Mouse (Mus musculus) G1E (cell line): ENCODE data around the gene Upk1a.

ENCODE experiments used
- CTCF ChIP-seq: IDR thresholded peaks from 2 replicates; pipeline ENCODE4 v1.5.1; 2012; ENCODE audit warnings: low read depth, low read length, inconsistent platforms, mixed read lengths
- GATA1 ChIP-seq: IDR thresholded peaks from 2 replicates; pipeline ENCODE4 v1.6.1; 2012; ENCODE audit warnings: borderline replicate concordance, low read length, inconsistent platforms, mixed read lengths
- GATA2 ChIP-seq: IDR thresholded peaks from 2 replicates; pipeline ENCODE4 v1.6.1; 2012; ENCODE audit warnings: low read depth, low read length, inconsistent platforms, borderline replicate concordance
- POLR2AphosphoS5 ChIP-seq: IDR thresholded peaks from 2 replicates; pipeline ENCODE4 v1.6.1; 2012; ENCODE audit warnings: low read depth, low read length, inconsistent platforms; ENCODE audit not compliant: insufficient replicate concordance
- TAL1 ChIP-seq: conservative IDR thresholded peaks from 2 replicates; pipeline ENCODE4 v1.6.1; 2012; ENCODE audit warnings: low read depth, low read length, inconsistent platforms, mixed read lengths

DNA sequence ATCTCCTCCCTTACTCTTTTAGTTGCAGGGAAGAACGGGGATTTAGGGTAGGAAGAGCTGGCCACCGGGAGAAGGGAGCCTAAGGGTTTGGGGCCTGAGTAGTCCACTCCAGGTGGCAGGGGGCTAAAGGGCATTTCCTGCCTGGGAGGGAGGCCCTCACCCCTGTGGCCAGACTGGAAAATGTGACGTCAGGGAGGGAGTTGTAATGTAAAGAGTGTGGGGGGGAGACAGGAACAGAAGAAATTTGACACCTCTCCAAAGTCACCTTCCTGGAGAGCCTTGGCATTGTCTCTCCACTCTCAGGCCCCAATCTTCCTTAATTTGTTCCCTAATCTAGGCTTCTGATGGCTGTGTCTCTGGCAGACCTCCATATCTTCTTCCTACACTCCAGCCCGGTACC is 26.4 kb upstream of the Upk1a start:
- TF ChIP-seq TAL1 (no peak), CTCF (no peak), GATA1 (no peak), POLR2AphosphoS5 (no peak), GATA2 (no peak)
